Mouse (Mus musculus): ENCODE results near the gene Tbc1d30.

Gene Tbc1d30

DNA sequence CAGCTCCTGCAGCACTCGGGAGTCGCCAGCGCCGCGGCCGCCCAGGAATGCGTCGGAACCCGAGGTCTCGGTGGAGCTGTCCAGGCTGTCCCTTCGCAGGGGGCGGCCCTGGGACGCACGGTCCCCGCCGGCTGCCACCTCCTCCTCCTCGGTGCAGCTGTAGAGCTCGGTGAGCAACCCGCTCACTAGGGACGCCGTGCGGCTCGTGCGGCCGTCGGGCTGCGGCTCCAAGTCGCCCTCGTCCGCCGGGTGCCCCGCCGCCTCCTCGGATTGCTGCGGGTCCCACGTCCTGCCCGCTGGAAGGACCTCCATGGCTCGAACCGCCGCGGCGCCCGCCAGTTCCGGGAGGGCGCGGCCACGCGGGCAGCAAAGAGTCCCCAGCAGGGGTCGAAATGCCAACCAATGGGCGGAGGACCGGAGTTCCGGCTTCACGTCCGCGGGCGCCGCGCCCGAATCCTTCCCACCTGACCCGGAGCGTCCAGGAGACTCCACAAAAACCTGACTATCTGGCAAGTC, at the start of gene Tbc1d30:
TSS of gene Tbc1d30 (minus strand) at position 213 of the 516 bp plus-strand sequence.
- no peak for DNase-seq (ENCODE audit: low read depth, low spot score)

DNA sequence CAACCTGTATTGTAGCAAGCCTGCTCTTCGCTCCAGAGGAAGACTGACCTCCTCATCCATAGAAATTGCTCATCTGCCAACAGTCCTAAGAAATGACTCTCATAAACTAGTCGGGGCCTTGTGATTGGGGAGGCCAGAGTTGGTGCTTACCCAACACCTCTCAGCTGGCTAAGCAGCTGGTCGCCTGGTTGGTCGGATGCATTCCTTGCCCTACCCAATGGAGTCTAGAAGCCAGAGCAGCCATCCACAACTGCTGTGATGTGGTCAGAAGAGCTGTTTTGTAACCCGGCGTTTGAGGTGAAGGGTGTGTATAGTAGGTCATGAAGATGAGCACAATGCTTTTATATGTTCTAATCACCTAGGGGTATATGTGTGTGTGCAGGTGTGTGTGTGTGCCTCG, 47.5 kb upstream of the Tbc1d30 start:
- no peak for DNase-seq (ENCODE audit: low read depth, low spot score)

DNA sequence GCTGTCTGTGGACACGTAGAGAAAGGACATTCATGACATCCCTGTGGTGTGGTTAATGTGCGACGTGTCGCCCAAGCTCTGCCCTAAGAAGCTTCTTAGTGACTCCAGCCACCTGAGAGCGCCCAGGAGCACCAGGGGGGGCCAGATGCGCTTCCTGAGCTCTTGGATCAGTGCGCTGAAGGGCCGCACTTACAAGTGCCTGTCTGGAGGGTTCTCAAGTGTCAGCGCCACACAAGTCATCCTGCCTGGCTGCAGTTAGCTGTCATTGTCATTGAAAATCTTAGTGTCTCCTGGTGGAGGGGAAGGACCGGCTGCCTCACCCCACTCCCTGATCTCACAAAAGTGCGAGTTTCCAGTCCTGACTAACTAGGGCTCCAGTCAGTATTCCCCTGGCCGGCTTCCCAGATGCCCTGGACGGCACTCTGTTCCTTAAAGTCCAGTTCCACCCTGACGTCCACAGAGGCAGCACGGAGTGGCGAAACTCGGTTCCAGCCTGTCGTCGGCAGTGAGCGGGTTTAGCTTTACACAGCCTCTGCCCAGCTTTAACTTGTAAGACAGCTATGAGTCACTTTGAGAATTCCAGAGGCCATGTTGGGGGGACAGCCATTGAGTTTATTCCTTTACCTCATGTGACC, 44.6 kb upstream of the Tbc1d30 start:
- DNase-seq (ENCODE audit: low read depth, low spot score), result no peak

DNA sequence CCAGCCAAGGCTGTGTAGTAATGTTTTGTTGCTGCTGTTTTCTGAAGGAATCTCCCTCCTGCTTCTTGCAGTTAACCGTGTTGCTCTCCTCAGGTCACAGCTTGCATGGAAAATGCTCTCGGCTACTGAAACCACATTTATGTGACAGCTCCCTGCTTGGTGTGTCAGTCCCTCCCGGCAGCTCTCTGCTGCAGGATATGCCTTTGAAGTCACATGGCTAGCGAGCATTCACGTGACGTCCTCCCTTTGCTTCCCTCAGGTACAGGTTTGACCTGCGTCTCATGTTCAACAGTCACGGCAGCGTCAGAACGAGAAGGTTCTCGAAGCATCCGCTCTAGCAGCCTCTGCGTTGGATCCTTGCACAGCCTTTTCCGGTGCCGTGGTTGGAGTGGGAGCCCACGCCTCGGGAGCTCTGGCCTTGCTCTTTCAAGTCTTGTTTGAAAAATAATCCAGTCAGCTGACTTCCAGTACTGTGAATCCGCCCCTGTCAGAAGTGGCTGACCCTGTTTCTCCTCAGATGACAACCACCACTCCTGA, 43.8 kb upstream of the Tbc1d30 start:
- no peak for DNase-seq (ENCODE audit: low read depth, low spot score)

DNA sequence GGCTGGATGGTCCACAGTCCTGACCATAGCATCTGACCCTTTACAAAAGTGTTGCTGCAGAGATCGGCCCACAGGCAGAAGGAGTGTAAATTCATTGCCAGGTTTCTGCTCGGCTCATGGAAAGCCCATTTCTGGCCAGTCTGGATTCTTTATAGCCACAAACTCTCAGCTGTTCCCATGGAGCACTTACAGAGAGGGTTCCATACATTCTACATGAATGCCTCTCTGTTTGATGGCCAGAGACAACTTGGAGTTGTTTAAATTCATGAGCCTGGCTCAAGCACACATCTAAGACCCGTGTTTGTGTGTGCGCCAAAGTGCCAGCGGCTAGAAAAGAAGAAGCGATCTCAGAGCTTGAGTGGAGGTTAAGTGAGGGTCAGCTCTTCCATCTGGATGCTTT, 43.2 kb upstream of the Tbc1d30 start:
- DNase-seq (ENCODE audit: low read depth, low spot score), result no peak

DNA sequence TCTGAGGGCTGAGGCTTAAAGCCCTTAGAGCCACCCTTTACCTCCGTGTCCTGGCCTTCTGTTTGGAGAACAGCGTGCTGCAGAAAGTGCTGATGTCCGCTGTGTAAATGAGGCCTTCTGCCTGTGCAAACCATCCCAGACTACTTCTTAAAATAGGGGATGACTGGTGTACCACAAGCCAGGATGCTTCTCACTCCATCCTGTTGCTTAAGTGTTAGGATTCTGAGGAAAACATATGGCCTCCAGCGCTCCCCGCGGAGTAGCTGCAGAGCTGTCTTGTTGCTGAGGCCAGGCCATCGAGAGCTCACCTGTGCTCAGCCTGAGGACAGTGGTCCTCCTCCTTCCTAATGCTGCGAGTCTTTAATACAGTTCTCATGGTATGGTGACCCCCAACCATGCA, 40.8 kb upstream of the Tbc1d30 start:
- DNase-seq (ENCODE audit: low read depth, low spot score), result no peak

DNA sequence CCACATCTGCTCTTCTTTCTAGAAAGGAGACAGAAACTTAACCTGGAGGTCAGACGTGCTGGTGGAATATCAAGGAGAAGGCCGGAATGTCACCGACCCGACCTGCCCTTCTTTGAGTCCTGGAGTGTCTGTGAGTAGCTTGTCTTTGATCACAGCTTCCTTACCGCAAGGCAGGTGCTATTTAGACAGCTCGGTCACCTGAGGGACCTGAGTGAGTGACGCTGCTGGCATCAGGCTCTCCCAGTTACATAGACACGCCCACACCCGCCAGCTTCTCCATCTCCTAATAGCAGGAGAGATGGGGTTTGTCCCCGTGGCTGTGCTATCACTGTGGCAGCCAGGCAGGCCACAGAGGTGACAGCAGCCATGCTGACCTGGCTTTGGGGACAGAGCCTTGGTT, 39.5 kb upstream of the Tbc1d30 start:
- DNase-seq (ENCODE audit: low read depth, low spot score), result no peak

DNA sequence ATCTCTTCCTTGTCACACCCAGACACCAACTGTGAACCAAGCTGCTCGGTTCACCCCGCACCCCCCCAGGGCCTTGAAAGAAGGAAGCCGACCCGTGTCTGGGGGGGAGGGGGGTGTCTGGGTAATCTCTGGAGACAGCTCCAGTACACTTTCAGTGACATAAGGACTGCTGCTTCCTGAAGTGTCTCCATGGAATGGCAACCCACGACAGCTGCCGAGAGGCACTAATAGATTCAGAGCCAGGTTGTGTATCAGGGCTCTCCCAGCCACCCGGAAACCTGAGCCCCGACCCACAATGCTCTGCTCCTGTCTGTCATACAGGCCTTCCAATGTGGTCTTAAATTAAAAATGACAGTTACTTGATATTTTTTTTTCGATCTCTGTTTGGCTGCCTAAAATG, 35.3 kb upstream of the Tbc1d30 start:
- DNase-seq (ENCODE audit: low read depth, low spot score), result peak; percentile 41

DNA sequence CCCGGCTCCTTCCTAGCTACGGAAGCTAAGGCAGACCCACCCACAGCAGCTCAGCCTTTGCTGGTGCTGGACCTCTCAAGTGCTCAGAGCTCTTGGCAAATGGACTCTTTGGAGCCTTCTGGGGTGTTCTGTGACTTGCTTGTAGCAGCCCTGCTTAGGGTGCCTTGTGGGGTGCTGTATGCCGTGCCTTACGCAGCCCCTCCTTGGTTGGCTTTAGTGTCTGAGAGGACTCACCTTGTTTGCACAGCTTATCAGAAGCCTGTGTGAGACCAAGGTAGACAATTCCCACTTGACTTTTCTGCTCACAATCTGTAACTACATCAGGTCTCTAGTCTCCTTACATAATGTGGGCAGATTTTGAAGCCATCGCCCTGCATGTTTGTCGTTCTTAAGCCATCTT, 34.6 kb upstream of the Tbc1d30 start:
- DNase-seq (ENCODE audit: low read depth, low spot score), result no peak

DNA sequence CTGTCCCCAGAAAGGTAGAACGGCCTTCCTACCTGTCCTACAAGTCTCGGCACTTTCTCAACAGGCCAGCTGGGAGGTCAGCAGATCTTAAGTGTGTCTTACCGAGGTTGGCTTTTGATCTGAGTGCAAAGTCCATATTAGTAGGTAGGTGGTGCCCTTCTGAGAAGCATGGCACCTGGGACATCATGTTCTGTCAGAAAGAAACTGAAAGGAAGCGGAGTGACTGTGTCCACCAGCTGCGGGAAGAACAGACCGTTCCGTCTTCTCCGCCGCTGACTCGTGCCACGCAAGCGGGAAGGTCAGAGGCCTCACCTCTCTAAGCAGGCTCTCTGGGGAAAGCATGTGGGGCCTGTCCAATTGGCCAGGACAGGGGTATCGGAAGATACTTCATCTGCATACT, 33.6 kb upstream of the Tbc1d30 start:
- DNase-seq (ENCODE audit: low read depth, low spot score), result no peak

DNA sequence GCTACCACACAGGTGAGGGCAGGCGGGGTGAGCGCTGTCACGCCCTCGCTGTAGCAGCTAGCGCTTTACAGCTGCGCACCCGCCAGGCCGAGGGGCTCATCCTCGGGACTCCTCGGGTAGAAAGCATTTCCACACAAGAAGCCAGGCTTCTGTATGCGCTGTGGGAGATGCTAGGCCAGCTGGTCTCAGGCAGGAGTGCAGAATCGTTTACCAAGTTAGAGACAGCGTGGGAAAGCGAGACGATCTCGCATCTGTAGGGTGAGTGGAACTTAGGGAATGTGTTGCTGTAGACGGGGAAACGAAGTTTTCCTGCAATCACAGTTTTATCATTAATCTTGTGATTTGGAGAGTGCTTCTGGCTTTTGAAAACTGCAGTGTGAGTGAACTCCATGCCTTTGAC, 30.2 kb upstream of the Tbc1d30 start:
- DNase-seq (ENCODE audit: low read depth, low spot score), result no peak

DNA sequence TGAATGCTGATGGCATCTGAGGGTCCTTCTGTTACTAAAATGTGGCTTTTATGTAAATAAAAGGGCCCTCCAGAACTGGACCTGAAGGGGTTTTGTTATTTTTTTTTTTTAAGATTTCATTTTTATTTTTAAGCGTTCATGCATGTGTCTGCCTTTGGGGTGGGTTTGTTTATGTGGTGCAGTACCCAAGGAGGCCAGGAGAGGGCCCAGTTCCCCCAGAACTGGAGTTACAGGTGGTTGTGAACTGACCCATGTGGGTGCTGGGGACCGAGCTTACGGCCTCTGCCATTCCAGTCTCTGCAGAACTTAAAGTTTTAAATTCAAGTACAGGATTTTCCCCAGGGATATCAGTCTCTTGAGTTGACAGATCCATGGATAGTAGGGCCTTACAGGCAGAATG, 28.3 kb upstream of the Tbc1d30 start:
- no peak for DNase-seq (ENCODE audit: low read depth, low spot score)

DNA sequence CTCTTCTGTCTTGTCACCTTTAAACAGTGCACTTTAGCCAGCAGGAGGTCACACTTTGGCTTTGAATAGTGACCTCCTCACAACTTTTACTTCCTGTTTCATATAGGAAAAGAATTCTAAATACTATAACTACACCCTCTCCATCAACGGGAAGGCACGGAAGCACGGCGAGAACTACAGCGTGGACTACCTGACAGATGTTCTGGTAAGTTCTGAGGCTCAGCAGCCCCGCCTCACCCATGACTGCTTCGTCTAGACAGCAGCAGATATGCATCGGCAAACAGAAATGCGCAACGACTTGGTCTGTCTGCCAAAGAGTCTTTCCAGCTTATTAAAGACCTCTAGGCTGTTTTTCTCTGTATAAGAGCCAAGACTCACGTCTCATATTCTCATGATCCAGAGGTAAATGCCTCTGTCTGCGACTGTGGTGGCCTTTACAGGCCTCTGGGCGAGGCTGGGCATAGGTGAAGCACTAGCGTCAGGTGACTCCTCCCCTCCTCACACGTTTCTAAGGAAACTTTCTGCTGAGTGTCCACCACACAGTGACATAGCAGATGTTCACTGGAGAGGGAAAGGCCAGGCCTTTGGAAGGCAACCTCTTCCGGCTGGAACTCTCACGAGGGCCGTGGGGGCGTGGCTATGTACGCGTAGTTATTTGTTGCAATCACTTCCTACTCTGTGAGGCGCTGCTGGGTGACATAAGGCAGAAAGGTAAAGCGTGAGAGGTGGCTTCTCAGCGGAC, 25.6 kb upstream of the Tbc1d30 start:
- DNase-seq (ENCODE audit: low read depth, low spot score), result no peak

DNA sequence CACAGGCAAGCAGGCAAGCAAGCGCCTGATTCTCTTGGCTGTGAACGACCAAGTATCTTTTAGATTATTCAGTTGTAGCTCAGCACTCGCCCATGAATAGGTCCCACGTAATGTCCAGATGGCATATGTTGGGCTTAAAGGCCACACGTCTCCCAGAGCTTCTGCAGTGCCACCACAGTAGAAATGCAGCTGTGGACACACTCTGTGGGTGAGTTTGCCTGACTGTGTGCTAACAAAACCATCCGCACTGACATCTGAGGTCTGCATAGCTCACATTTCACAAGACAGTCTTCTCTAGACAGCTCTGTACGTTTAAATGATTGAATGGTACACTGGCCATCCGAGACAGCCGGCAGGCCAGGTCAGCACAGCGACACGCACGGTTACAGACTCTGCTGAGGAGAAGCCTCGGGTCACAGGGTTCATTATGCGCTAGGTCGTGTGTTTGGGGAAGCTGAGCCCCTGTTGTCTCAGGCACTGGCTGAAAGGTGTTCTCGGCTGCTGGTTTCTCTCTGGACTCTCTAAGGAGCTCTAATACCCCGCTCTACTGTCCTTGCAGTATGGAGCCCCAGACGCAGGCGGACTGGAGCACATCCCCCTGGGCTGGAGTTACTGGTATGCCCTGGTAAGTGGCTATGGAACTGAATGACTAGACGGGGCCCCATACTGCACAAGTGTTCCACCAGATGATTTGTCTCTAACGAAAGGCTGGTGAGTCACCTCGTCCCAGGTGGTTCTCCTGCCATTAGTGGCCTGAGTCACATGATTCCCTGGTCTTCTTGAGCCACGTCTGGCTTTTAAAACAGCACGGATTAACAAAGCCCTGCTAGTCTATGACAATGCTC, 24.8 kb upstream of the Tbc1d30 start:
- no peak for DNase-seq (ENCODE audit: low read depth, low spot score)

DNA sequence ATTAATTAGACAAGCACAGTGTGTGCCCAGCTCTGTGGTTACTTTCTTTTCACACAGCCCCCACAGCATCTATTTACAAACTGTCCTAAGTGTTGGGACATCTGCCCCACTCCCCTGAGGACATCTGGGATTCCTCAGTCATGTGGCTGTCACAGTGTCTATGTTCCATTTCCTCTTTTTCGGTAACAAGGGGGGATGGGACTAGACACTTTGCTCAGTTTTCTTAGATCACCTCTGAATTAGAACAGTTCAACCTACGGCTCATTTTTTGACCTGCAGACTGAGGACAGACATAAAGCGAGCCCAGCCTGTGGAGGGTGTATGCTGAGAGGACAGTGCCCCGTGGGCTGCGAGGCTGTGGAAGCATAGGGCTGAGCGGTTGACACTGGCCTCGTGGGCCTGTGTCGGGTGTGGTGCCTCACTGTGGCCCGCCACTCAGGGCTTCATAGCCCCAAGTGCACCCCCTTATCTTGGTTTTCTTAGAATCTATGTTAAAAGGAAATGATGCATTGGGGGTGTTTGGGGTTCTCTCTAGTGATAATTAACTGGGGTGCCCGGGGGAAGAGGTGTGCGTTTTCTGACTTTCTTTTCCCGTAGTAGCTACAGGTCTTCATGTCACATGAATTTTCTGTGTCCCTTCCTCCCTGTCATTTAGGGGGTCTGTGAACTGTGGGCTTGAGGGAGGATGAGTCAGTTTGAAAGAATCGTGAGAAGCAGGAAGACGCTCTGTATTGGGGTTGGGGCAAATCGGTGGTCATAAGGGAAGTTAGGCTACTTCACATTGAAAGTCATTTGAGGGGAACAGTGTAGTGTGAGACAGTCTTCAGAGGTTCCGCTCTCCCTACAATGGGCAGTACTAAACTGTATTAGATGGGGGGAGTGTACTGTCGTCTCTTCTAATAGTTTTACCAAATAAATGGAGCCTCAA, 23.9 kb upstream of the Tbc1d30 start:
- no peak for DNase-seq (ENCODE audit: low read depth, low spot score)

DNA sequence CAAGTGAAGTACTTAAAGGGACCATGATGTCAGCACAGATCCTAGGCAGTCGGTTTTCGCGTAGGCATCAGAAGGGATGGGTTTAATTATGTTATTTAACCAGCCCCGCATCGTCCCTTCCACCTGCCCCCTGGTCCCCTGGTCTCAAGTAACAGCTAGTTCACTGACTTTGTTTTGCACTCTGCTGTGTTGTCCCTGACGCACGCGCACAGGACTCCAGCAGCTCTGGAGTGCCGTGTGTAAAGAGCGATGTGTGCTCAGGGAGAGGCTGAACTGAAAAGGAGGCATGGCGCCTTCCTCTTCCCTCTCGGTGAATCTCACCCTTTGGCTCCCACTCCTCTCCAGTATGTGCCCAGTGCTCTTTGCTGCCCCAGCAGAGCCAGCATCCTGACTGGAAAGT, 22.9 kb upstream of the Tbc1d30 start:
- DNase-seq (ENCODE audit: low read depth, low spot score), result no peak

DNA sequence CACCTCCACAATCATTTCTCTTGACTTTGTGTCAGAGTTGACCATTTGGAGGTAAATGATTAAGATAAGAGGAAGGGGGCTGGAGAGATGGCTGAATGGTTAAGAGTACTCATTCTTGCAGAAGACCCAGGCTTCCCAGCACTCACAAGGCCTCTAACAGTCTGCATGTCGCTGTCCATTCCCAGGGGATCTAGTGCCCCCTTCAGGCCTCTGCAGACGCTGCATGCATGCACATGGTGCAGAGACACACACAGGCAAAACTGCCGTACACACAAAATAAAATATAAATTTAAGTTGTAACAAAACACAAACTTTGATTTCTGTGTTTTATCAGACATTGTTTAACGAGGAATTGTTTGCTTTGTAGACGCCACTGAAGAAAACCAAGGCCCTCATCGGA, 19.7 kb upstream of the Tbc1d30 start:
- DNase-seq (ENCODE audit: low read depth, low spot score), result no peak

DNA sequence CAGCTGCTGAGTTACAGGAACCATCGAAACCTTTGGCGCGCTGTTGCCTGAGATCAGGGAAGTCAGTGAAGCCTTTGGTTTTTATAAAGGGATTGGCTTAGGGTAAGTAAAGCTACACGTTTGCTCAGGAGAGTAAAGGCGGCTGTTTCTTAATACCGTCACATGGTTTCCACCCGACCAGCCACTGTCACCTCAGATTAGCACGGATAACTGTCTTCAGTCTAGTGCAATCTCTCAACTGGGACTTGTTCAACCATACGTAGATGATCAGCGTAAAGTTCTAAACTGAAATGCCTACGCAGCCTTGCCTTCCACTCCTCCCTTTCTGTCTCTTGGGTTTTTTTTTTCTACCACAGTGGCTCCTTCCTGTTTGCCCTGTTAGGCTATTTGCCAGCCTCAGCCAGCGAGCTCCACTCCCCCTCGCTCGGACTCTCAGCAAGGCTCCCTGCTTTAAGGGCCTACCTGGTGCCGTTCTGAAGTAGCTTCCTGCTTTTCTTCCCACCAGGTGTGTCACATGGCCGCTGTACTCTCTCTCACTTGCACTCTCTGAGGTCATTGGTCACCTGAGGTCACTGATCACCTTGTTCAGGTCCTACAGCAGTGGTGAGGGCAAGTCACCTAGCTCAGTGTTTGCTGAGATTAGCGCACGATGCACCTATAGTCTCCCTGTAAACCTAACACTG, 17.8 kb upstream of the Tbc1d30 start:
- DNase-seq (ENCODE audit: low read depth, low spot score), result no peak

DNA sequence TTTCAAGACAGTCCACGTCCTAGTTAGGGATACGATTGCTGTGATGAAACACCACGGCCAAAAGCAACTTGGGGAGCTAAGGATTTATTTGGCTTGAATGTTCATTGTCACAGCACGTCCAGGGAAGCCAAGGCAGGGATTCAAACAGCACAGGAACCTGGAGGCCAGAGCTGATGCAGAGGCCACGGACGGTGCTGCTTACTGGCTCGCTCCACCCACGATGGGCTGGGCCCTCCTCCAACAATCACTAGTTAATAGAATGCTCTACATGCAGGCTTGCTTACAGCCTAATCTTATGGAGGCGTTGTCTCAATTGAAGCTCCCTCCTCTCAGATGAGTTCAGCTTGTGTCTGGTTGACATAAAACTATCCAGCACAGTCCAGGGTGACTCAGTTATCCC, 16.7 kb upstream of the Tbc1d30 start:
- DNase-seq (ENCODE audit: low read depth, low spot score), result no peak

DNA sequence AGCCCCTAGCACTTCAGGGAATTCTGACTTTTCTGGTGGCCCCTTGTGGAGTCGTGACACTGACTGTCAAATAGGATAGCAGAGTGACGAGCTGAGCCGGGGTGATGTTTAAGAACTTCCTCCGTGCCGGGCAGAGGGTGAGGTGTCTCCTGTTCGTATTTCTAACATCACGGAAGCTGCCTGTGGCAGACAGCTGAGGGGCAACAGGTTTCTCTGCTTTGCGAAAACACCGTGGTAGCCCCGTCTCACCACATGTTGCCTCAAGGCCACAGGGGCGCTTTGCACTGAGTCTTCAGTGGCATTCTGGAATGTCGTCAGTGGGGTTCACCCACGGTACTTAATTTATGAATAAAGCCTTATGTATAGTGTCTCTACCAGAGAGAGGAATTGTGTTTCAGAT, 16.2 kb upstream of the Tbc1d30 start:
- no peak for DNase-seq (ENCODE audit: low read depth, low spot score)
